Mouse (Mus musculus) bone marrow, adult 2 months (tissue): ENCODE data around the gene Cyp2d9. TPM values are rescaled to one million over a fixed set of nuclear protein-coding genes. Genes with fewer than 3 reads are reported as not detected.
"Not testable (repeated sequence)": the region's sequence is repeated elsewhere in the genome, so short reads cannot be mapped to it uniquely, and the experiment has no call there.

Experiments used
- H3K27ac ChIP-seq: fragments of 200-500 bp; 2 replicates; pipeline ENCODE4 v1.5.1; 2012; ENCODE audit warnings: low read depth, mild to moderate bottlenecking, control low read depth, inconsistent platforms, low read length; ENCODE audit not compliant: control insufficient read depth, poor library complexity, insufficient read depth
- H3K4me1 ChIP-seq: fragments of 200-500 bp; 2 replicates; pipeline ENCODE4 v1.6.1; 2011; ENCODE audit warnings: low read length; ENCODE audit not compliant: control insufficient read depth, insufficient read depth
- H3K4me3 ChIP-seq: fragments of 200-500 bp; replicated peaks from 2 replicates; pipeline ENCODE3; 2011; ENCODE audit warnings: mild to moderate bottlenecking, low read depth, low read length, control low read depth; ENCODE audit not compliant: control insufficient read depth
- CTCF ChIP-seq: fragments of 200-500 bp; IDR thresholded peaks from 2 replicates; pipeline ENCODE4 v1.5.1; 2011; ENCODE audit warnings: low read length, control low read depth; ENCODE audit not compliant: control insufficient read depth, insufficient read depth
- POLR2A ChIP-seq: fragments of 200-500 bp; IDR thresholded peaks from 2 replicates; pipeline ENCODE4 v1.6.1; 2011; ENCODE audit warnings: low read depth, mild to moderate bottlenecking, control low read depth, low read length, borderline replicate concordance; ENCODE audit not compliant: control insufficient read depth
- WGBS: fragments of 180-500 bp; shearing (Covaris S2); methylation state at CpG from one replicate; pipeline ENCODE4 v1.1.7; 2018; 5-methylcytosine and 5-hydroxymethylcytosine counted together
- polyA plus RNA-seq: library from polyadenylated mRNA; stranded (reverse); fragments of >200 nt; gene quantifications from 2 replicates; pipeline ENCODE4 v1.2.4, GENCODE M21; 2011; ENCODE audit warnings: low replicate concordance; ENCODE audit not compliant: missing spikeins, insufficient read depth, insufficient read length

The Cyp2d9 gene
- 1.3 and 5.0 TPM in 2 replicates for polyA plus RNA-seq

DNA sequence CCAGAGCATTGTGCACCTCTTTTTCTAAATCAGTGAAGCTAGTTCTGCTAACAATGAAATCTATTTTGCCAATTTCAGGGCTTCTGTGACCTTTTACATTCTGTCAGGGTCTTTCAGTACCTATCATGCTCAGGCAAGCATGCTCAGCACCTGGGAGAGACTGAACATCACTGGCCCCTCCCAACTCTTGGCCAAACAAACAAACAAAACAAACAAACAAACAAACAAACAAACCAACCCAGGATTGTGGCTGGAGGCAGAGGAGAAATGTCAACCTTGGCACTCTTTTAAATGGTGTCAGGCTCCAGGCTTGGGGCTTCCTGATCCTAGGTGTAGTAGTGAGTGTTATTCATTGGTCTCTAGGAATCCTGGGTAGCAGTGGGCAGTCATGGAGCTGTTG lies at the start of gene Cyp2d9:
Gene Cyp2d9, plus strand, starts transcription at position 301 of the 400 bp plus-strand sequence.
- H3K4me1 ChIP-seq = no peaks in the 10 kb centered on the region; the same call in 1 of the 2 replicates
- H3K27ac ChIP-seq = no peak within 1 kb of the TSS
- no peak for TF ChIP-seq CTCF
- TF ChIP-seq POLR2A = no peak
- no peak within 1 kb of the TSS for H3K4me3 ChIP-seq

DNA sequence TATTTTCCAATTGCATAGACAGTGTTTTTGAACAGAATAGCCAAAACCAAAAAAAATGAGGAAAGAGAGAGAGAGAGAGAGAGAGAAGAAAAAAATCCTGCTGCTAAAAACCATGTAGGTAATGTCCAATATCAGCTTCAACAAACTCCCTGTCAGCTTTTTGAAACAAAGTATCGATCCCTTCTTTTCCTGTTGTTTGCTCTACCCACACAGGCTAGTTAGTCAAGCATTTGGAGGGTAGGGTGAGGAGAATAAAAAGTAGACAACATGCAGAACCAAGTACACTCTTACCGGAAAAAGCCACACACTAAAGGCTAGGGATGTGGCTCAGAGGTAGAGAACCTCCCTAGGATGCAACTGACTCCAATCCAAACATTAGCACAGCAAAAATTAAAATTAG lies 47.5 kb upstream of the Cyp2d9 start:
- WGBS = 76% methylated on average over 2 of the region's 2 CpGs
- Histone ChIP-seq H3K4me1 (no peaks in the 10 kb centered on the region; the same call in 1 of the 2 replicates), H3K27ac (no peak overlapping the region), H3K4me3 (no peak overlapping the region)
- TF ChIP-seq CTCF (no peak), POLR2A (no peak)

DNA sequence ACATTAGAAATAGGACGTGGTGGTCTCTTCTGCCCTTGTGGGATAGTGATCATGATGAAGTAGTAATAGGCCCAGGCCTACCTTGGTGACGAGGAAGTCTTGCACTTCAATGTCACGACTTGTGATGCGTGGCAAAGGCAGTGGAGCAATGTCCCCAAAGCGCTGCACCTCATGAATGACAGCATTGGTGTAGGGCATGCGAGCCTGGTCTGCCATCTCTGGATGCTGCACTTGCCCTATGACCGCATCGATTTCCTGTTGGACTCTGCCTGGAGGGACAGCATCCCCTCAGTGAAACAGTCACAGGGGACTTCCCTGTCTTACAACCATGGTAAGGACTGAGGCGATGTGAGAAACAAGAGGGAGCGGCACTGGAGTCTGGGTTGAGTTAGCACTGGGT lies 43.3 kb upstream of the Cyp2d9 start:
- H3K27ac ChIP-seq, H3K4me1 ChIP-seq, H3K4me3 ChIP-seq: not testable (repeated sequence)
- 81% methylated on average over 10 of the region's 10 CpGs for WGBS

DNA sequence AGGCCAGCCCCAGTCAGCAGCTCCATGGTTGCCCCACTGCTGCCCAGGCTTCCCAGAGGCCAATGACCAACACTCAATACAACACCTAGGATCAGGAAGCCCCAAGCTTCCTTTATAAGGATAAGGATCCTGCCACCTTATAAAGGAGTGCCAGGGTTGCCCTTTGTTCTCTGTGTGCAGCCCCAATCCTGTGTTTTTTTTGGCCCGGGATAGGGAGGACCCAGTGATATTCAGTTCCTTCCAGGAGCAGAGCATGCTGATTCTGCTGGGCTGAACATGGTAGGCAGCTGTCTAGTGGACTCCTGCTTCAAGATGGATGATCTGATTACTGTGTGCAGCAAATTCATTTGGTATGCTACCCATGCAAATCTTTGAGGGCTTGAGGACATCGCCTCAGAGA lies 39.3 kb upstream of the Cyp2d9 start, which contains the start of gene Cyp2d11:
Gene Cyp2d11, minus strand, starts transcription at position 101 of the 400 bp plus-strand sequence.
- not testable (repeated sequence) for H3K4me1 ChIP-seq, H3K4me3 ChIP-seq, H3K27ac ChIP-seq
- WGBS = 82% methylated on average over 2 of the region's 2 CpGs

GRCm38 (mm10) chr15:82395955-82396354 lies 37.3 kb upstream of the Cyp2d9 start:
- H3K4me1 ChIP-seq, H3K27ac ChIP-seq, H3K4me3 ChIP-seq: not testable (repeated sequence)
- 84% methylated on average over 3 of the region's 3 CpGs for WGBS

GRCm38 (mm10) chr15:82401516-82401915 lies 31.7 kb upstream of the Cyp2d9 start:
- H3K4me1 ChIP-seq = no peaks in the 10 kb centered on the region; the same call in 1 of the 2 replicates
- TF ChIP-seq POLR2A (no peak), CTCF (no peak)
- no peak overlapping the region for H3K27ac ChIP-seq
- WGBS = 65% methylated on average over 2 of the region's 2 CpGs
- no peak overlapping the region for H3K4me3 ChIP-seq

- no peaks in the 10 kb centered on the region; the same call in 1 of the 2 replicates for H3K4me1 ChIP-seq
- H3K4me3 ChIP-seq = no peak overlapping the region
- no peak overlapping the region for H3K27ac ChIP-seq
- no peak for TF ChIP-seq POLR2A
Observed at GRCm38 (mm10) chr15:82402106-82402505, 31.1 kb upstream of the Cyp2d9 start.

DNA sequence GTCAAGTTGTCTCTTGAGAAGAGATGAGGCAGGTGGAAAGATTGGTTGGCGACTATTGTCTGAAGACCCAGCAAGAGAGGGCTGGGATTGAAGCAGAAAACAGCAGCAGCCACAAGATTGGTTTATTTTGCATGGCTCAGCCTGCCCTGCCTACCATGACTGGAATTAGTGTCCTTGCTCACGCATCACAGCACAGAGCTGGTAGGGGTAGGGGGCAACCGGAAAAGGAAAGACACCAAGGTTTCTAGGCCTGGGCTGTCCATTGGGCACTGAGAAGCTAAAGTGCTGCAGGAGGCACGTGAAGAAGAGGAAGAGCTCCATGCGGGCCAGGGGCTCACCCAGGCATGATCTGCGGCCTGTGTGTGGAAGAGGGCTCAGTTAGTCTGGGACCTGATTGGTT lies 30.5 kb upstream of the Cyp2d9 start:
- H3K4me3 ChIP-seq = no peak overlapping the region
- 76% methylated on average over 6 of the region's 6 CpGs for WGBS
- TF ChIP-seq POLR2A (no peak), CTCF (no peak)
- H3K27ac ChIP-seq = no peak overlapping the region
- no peaks in the 10 kb centered on the region; the same call in 1 of the 2 replicates for H3K4me1 ChIP-seq

DNA sequence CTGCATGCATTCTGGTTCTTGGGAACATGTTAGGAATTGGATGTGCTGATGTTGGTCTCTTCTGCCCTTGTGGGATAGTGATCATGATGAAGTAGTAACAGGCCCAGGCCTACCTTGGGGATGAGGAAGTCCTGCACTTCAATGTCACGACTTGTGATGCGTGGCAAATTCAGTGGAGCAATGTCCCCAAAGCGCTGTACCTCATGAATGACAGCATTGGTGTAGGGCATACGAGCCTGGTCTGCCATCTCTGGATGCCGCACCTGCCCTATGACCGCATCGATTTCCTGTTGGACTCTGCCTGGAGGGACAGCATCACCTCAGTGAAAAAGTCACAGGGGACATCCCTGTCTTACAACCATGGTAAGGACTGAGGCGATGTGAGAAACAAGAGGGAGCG lies 29.6 kb upstream of the Cyp2d9 start:
- TF ChIP-seq CTCF = no peak
- no peak for TF ChIP-seq POLR2A
- 84% methylated on average over 9 of the region's 9 CpGs for WGBS
- Histone ChIP-seq H3K27ac (no peak overlapping the region), H3K4me1 (no peaks in the 10 kb centered on the region; the same call in 1 of the 2 replicates), H3K4me3 (no peak overlapping the region)
